Mouse (Mus musculus): ENCODE measurements at regions not wholly inside any gene's neighbourhood (a gene's known extent, or its start where the extent isn't known, plus 50 kb on each side); places are given as distances from the start of the nearest gene placed in this dataset.

GRCm38 (mm10) chr2:171816685-171817419 lies 226.4 kb downstream of the Cbln4 start:
- Histone ChIP-seq H3K4me3 (ENCODE audit: low read depth, low read length) (no peak overlapping the region), H3K4me1 (ENCODE audit: control insufficient read depth, insufficient read depth, low read length) (peaks cover 4% of the 10 kb centered on the region), H3K27me3 (replicated peaks; ENCODE audit: control insufficient read depth, insufficient read depth, low read length) (no peaks in the 10 kb centered on the region), H3K4me2 (ENCODE audit: low read length) (no peak overlapping the region), H3K9me3 (replicated peaks; ENCODE audit: control insufficient read depth, low read length) (no peaks in the 10 kb centered on the region), H3K36me3 (ENCODE audit: control insufficient read depth, insufficient read depth, low read length) (no peaks in the 10 kb centered on the region), H3K27ac (ENCODE audit: low read depth, low read length) (no peak overlapping the region), H3K9ac (ENCODE audit: low read length) (no peak overlapping the region)
- 69% methylated on average over 9 of the region's 10 CpGs for WGBS
- peak; percentile 90 for DNase-seq (ENCODE audit: low spot score)
- ATAC-seq: peak; percentile 92

DNA sequence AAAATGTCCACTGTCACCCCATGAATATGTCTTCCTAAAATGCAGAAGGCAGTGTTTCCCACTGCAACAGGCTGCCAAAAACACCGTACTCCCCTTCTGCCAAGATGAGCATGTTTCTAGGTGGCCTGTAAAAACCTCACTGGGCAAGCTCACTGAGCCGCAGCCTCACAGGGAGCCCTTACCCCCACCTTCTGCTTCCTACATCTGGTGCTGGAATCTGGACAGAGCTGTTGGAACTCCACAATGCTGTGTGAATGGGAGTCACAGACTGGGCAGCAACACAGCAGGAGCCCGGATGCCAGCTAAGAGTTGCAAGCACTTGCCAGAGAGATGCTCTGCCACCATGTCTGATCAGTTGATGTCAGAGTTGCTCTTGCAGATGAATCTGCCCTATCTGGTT lies 230.6 kb downstream of the Cbln4 start:
- Histone ChIP-seq H3K27me3 (replicated peaks; ENCODE audit: control insufficient read depth, insufficient read depth, low read length) (no peaks in the 10 kb centered on the region), H3K4me1 (ENCODE audit: control insufficient read depth, insufficient read depth, low read length) (peaks cover 4% of the 10 kb centered on the region), H3K36me3 (ENCODE audit: control insufficient read depth, insufficient read depth, low read length) (no peaks in the 10 kb centered on the region), H3K4me2 (ENCODE audit: low read length) (no peak overlapping the region), H3K9me3 (replicated peaks; ENCODE audit: control insufficient read depth, low read length) (no peaks in the 10 kb centered on the region), H3K4me3 (ENCODE audit: low read depth, low read length) (no peak overlapping the region), H3K27ac (ENCODE audit: low read depth, low read length) (no peak overlapping the region), H3K9ac (ENCODE audit: low read length) (no peak overlapping the region)
- DNase-seq (ENCODE audit: low spot score) (peak; percentile 52), ATAC-seq (peak; percentile 35; the same call in 1 of the 2 replicates)
- 59% methylated on average over 3 of the region's 3 CpGs for WGBS

DNA sequence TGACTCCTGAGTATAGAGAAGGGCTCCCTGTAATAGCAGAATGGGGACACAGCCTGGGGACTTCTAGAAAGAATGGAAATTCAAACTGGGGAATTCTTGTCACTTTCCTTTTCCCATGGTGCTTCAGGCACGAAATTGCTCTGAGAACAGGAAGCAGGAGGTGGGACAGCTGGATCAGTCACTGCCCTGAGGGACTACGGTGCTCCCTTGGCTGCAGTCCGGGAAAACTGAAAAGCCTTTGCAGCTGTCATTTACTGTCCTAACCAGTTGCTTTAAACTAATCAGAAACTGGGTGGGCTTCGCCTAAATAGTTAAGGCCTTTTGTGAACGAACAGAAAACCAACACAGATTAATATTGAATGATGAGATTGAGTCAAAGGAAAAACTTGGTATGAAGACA lies 237.9 kb downstream of the Cbln4 start:
- Histone ChIP-seq H3K4me1 (ENCODE audit: control insufficient read depth, insufficient read depth, low read length) (no peaks in the 10 kb centered on the region), H3K27ac (ENCODE audit: low read depth, low read length) (no peak overlapping the region), H3K9ac (ENCODE audit: low read length) (no peak overlapping the region), H3K27me3 (replicated peaks; ENCODE audit: control insufficient read depth, insufficient read depth, low read length) (no peaks in the 10 kb centered on the region), H3K9me3 (replicated peaks; ENCODE audit: control insufficient read depth, low read length) (no peaks in the 10 kb centered on the region), H3K4me3 (ENCODE audit: low read depth, low read length) (no peak overlapping the region), H3K4me2 (ENCODE audit: low read length) (no peak overlapping the region), H3K36me3 (ENCODE audit: control insufficient read depth, insufficient read depth, low read length) (no peaks in the 10 kb centered on the region)
- WGBS: 55% methylated on average over 5 of the region's 5 CpGs
- peak; percentile 46 for DNase-seq (ENCODE audit: low spot score)
- ATAC-seq: no peak

GRCm38 (mm10) chr2:171800511-171801268 lies 242.6 kb downstream of the Cbln4 start:
- Histone ChIP-seq H3K36me3 (ENCODE audit: control insufficient read depth, insufficient read depth, low read length) (no peaks in the 10 kb centered on the region), H3K4me2 (ENCODE audit: low read length) (no peak overlapping the region), H3K4me3 (ENCODE audit: low read depth, low read length) (no peak overlapping the region), H3K27me3 (replicated peaks; ENCODE audit: control insufficient read depth, insufficient read depth, low read length) (no peaks in the 10 kb centered on the region), H3K9ac (ENCODE audit: low read length) (no peak overlapping the region), H3K27ac (ENCODE audit: low read depth, low read length) (no peak overlapping the region), H3K4me1 (ENCODE audit: control insufficient read depth, insufficient read depth, low read length) (no peaks in the 10 kb centered on the region), H3K9me3 (replicated peaks; ENCODE audit: control insufficient read depth, low read length) (no peaks in the 10 kb centered on the region)
- ATAC-seq (no peak), DNase-seq (ENCODE audit: low spot score) (peak; percentile 33)
- 69% methylated on average over 10 of the region's 10 CpGs for WGBS

DNA sequence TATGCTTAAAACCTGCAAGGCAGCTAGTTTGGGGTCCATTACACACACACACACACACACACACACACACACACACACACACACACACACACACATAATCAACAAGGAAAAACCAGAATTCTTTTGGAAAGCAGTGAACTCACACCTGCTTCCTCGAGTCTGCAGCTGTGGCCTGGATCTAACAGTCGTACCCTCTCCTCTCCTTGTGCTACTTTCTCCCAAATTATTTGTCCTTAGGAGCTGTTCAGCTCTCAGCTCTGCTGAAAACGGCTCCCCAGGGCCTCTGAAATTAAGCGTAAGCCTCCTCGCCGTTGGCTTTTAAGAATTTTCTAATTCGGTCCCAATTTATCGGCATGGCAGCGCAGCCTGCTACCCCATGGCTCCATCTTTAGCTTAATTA lies 243.9 kb downstream of the Cbln4 start:
- no peak overlapping the region for H3K4me2 ChIP-seq (ENCODE audit: low read length)
- no peaks in the 10 kb centered on the region for H3K4me1 ChIP-seq (ENCODE audit: control insufficient read depth, insufficient read depth, low read length)
- DNase-seq (ENCODE audit: low spot score) (peak; percentile 29), ATAC-seq (no peak)
- H3K9ac ChIP-seq (ENCODE audit: low read length): no peak overlapping the region
- 21% methylated on average over 9 of the region's 9 CpGs for WGBS
- H3K4me3 ChIP-seq (ENCODE audit: low read depth, low read length): no peak overlapping the region
- H3K27ac ChIP-seq (ENCODE audit: low read depth, low read length): no peak overlapping the region
- no peaks in the 10 kb centered on the region for H3K9me3 ChIP-seq (replicated peaks; ENCODE audit: control insufficient read depth, low read length)
- no peaks in the 10 kb centered on the region for H3K36me3 ChIP-seq (ENCODE audit: control insufficient read depth, insufficient read depth, low read length)
- H3K27me3 ChIP-seq (replicated peaks; ENCODE audit: control insufficient read depth, insufficient read depth, low read length): no peaks in the 10 kb centered on the region

DNA sequence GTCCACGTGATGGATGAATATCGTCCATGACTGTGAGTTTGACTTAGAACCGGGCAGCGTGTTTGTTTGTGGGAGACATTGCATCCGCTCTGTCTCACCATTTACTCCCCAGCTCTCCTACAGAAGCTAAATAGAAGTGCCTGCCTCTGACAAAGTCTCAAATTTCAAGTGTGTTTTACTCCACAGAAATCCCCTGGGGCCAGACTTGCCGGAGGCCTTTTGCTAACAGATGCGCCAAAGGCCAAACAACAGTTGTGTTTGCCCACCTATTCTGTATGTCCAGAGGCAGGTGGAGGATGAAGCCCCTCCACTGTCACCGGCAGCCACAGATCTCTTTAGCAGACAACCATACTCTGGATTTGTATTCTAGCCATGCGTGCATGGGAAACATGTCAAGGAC lies 252.6 kb downstream of the Cbln4 start:
- Histone ChIP-seq H3K4me2 (ENCODE audit: low read length) (no peak overlapping the region), H3K36me3 (ENCODE audit: control insufficient read depth, insufficient read depth, low read length) (no peaks in the 10 kb centered on the region), H3K27me3 (replicated peaks; ENCODE audit: control insufficient read depth, insufficient read depth, low read length) (no peaks in the 10 kb centered on the region), H3K4me3 (ENCODE audit: low read depth, low read length) (no peak overlapping the region), H3K4me1 (ENCODE audit: control insufficient read depth, insufficient read depth, low read length) (no peaks in the 10 kb centered on the region), H3K27ac (ENCODE audit: low read depth, low read length) (no peak overlapping the region), H3K9me3 (replicated peaks; ENCODE audit: control insufficient read depth, low read length) (no peaks in the 10 kb centered on the region), H3K9ac (ENCODE audit: low read length) (no peak overlapping the region)
- ATAC-seq (no peak), DNase-seq (ENCODE audit: low spot score) (no peak)
- WGBS: 85% methylated on average over 9 of the region's 9 CpGs

DNA sequence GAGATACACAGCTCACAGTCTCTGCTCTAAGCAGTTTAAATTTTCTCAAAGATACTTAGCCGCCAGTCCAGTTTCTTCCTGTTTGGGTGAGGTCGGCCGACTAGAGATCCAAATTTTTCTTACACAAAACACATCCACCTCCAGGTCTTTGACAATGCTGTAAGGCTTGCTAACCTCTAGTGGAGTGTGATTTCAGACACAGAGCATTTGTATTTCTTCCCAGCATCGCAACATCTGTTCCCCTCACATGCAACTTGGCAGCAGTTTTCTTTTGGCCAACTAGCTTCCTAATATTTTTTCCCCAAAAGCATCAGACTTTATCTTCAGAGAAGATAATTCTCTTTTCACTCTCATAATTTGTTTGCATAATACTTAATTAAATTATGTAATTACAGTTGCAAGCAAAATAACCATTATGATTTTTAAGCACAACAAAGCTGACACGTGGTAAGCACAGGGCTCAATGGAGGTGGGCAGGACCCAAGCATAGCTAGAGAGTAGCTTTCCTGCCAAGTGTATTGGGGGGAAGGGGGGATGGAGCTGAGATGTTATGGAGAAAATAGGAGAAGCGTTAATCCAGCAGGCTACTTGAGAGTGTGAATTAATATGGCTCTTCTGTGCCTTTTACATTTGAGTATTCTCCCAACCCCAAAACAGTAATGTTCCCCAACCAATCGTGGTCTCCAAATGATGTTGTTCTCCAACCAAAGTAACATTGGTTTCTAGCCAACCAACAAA lies 276.9 kb downstream of the Cbln4 start:
- Histone ChIP-seq H3K4me1 (ENCODE audit: control insufficient read depth, insufficient read depth, low read length) (no peaks in the 10 kb centered on the region), H3K9ac (ENCODE audit: low read length) (no peak overlapping the region), H3K36me3 (ENCODE audit: control insufficient read depth, insufficient read depth, low read length) (no peaks in the 10 kb centered on the region), H3K4me3 (ENCODE audit: low read depth, low read length) (no peak overlapping the region), H3K27ac (ENCODE audit: low read depth, low read length) (no peak overlapping the region), H3K9me3 (replicated peaks; ENCODE audit: control insufficient read depth, low read length) (no peaks in the 10 kb centered on the region), H3K4me2 (ENCODE audit: low read length) (no peak overlapping the region), H3K27me3 (replicated peaks; ENCODE audit: control insufficient read depth, insufficient read depth, low read length) (no peaks in the 10 kb centered on the region)
- 72% methylated on average over 7 of the region's 7 CpGs for WGBS
- no peak for ATAC-seq
- DNase-seq (ENCODE audit: low spot score): peak; percentile 45

- H3K36me3 ChIP-seq (ENCODE audit: control insufficient read depth, insufficient read depth, low read length): no peaks in the 10 kb centered on the region
- H3K9me3 ChIP-seq (replicated peaks; ENCODE audit: control insufficient read depth, low read length): no peaks in the 10 kb centered on the region
- no peak overlapping the region for H3K4me3 ChIP-seq (ENCODE audit: low read depth, low read length)
- no peak overlapping the region for H3K9ac ChIP-seq (ENCODE audit: low read length)
- H3K4me2 ChIP-seq (ENCODE audit: low read length): no peak overlapping the region
- no peak overlapping the region for H3K27ac ChIP-seq (ENCODE audit: low read depth, low read length)
- H3K27me3 ChIP-seq (replicated peaks; ENCODE audit: control insufficient read depth, insufficient read depth, low read length): no peaks in the 10 kb centered on the region
- WGBS: 82% methylated on average over 4 of the region's 4 CpGs
- DNase-seq (ENCODE audit: low spot score) (no peak), ATAC-seq (no peak)
- no peaks in the 10 kb centered on the region for H3K4me1 ChIP-seq (ENCODE audit: control insufficient read depth, insufficient read depth, low read length)
Measured at GRCm38 (mm10) chr2:171765071-171765470, 278.2 kb downstream of the Cbln4 start.

All from forebrain, embryonic 14.5 days (tissue).